Mouse (Mus musculus): Measurements from ENCODE around the gene Ddn.

- TF ChIP-seq CTCF (IDR thresholded peaks at IDR 0.05; ENCODE audit: borderline replicate concordance, insufficient read depth, low read depth, low read length), result no peak
- TF ChIP-seq POLR2A (IDR thresholded peaks at IDR 0.05; ENCODE audit: borderline replicate concordance, insufficient read depth, low read length), result no peak
Observed at GRCm38 (mm10) chr15:98834059-98834458, 24.8 kb upstream of the Ddn start.
